Mouse (Mus musculus) layer of hippocampus, postnatal 10 days (tissue): Measurements from ENCODE around the gene Tnfrsf26. TPM values are rescaled to one million over a fixed set of nuclear protein-coding genes. Genes with fewer than 3 reads are reported as not detected.
A peak's percentile ranks its signal among the peaks of the same experiment; 100 is the strongest.
"Not testable (repeated sequence)": the region's sequence is repeated elsewhere in the genome, so short reads cannot be mapped to it uniquely, and the experiment has no call there.

Source experiments
- DNase-seq, 2 experiments: peaks; one replicate each; pipeline ENCODE4 v3.0.0; 2021; ENCODE audit warnings: low spot score in 2 of 2
- long read RNA-seq: library from polyadenylated mRNA; stranded (forward); transcript quantifications from one replicate; pipeline ENCODE4 v2.0.0, GENCODE M21; 2023
- total RNA-seq, 2 experiments: library from RNA; stranded (reverse); gene quantifications; 2 replicates each; pipeline ENCODE4 v1.2.3; 2021

The Tnfrsf26 gene
- total RNA-seq = under 1 TPM; 0.18 to 0.25 TPM
- long read RNA-seq = 0 reads

- DNase-seq = no peak
Measured at GRCm38 (mm10) chr7:143628540-143628939, at the start of gene Tnfrsf26. TSS of gene Tnfrsf26 (minus strand) at chr7:143628722.

- no peak for DNase-seq
Measured at GRCm38 (mm10) chr7:143666427-143667311, 38.1 kb upstream of the Tnfrsf26 start.

- DNase-seq = no peak
Measured at GRCm38 (mm10) chr7:143663470-143663869, 34.9 kb upstream of the Tnfrsf26 start.

GRCm38 (mm10) chr7:143660797-143661196 lies 32.3 kb upstream of the Tnfrsf26 start:
- DNase-seq = no peak

GRCm38 (mm10) chr7:143649769-143650346 lies 21.3 kb upstream of the Tnfrsf26 start:
- DNase-seq = not testable (repeated sequence)

GRCm38 (mm10) chr7:143649034-143649768 lies 20.7 kb upstream of the Tnfrsf26 start, which contains the start of gene Tnfrsf22:
TSS of gene Tnfrsf22 (minus strand) at chr7:143649661.
- DNase-seq = peak; percentile 72 to 82

- not testable (repeated sequence) for DNase-seq
Measured at GRCm38 (mm10) chr7:143643949-143644348, 15.4 kb upstream of the Tnfrsf26 start.

- DNase-seq = no peak
Measured at GRCm38 (mm10) chr7:143636674-143637073, 8.2 kb upstream of the Tnfrsf26 start.

GRCm38 (mm10) chr7:143631503-143631902 lies 3.0 kb upstream of the Tnfrsf26 start:
- no peak for DNase-seq

- DNase-seq = no peak
Measured at GRCm38 (mm10) chr7:143629501-143629900, 979 bp upstream of the Tnfrsf26 start.

- no peak for DNase-seq
Measured at GRCm38 (mm10) chr7:143627555-143628286, 801 bp downstream of the Tnfrsf26 start.

GRCm38 (mm10) chr7:143626178-143626577 lies 2.3 kb downstream of the Tnfrsf26 start:
- DNase-seq = no peak

GRCm38 (mm10) chr7:143625151-143625550 lies 3.4 kb downstream of the Tnfrsf26 start:
- no peak for DNase-seq

GRCm38 (mm10) chr7:143624561-143624960 lies 4.0 kb downstream of the Tnfrsf26 start:
- DNase-seq = no peak

- no peak for DNase-seq
Measured at GRCm38 (mm10) chr7:143620951-143621350, 7.6 kb downstream of the Tnfrsf26 start.

- DNase-seq = no peak
Measured at GRCm38 (mm10) chr7:143614404-143615135, 14.0 kb downstream of the Tnfrsf26 start.

- no peak for DNase-seq
Measured at GRCm38 (mm10) chr7:143612215-143612614, 16.3 kb downstream of the Tnfrsf26 start.

- no peak for DNase-seq
Measured at GRCm38 (mm10) chr7:143605321-143605720, 23.2 kb downstream of the Tnfrsf26 start.

GRCm38 (mm10) chr7:143604889-143605288 lies 23.6 kb downstream of the Tnfrsf26 start:
- no peak for DNase-seq

GRCm38 (mm10) chr7:143601705-143602104 lies 26.8 kb downstream of the Tnfrsf26 start:
- DNase-seq = no peak
